Mouse (Mus musculus) midbrain, embryonic 11.5 days (tissue): ENCODE measurements around the gene Nup205. TPM values are rescaled to one million over a fixed set of nuclear protein-coding genes. Genes with fewer than 3 reads are reported as not detected.

Source experiments
- ATAC-seq: fragments of 200-750 bp; cut with Nextera tagmentation; 2 replicates; pipeline ENCODE4 v1.8.0; 2017; ENCODE audit warnings: moderate TSS enrichment, moderate library complexity; ENCODE audit not compliant: low FRiP score
- DNase-seq: peaks from one replicate; pipeline ENCODE4 v3.0.0; 2015; ENCODE audit warnings: low spot score; ENCODE audit errors: missing footprints
- H3K27ac ChIP-seq: fragments of 300-500 bp; sonication (generic); 2 replicates; pipeline ENCODE4 v1.5.1; 2014; ENCODE audit warnings: low read depth, low read length
- H3K27me3 ChIP-seq: fragments of 300-500 bp; sonication (generic); 2 replicates; pipeline ENCODE4 v1.6.1; 2014; ENCODE audit warnings: mild to moderate bottlenecking, low read length, moderate library complexity, mixed read lengths; ENCODE audit not compliant: control insufficient read depth, insufficient read depth
- H3K36me3 ChIP-seq: fragments of 300-500 bp; sonication (generic); 2 replicates; pipeline ENCODE4 v1.6.1; 2014; ENCODE audit warnings: mild to moderate bottlenecking, low read length, moderate library complexity, mixed read lengths; ENCODE audit not compliant: control insufficient read depth, insufficient read depth
- H3K4me1 ChIP-seq: fragments of 300-500 bp; sonication (generic); 2 replicates; pipeline ENCODE4 v1.6.1; 2014; ENCODE audit warnings: low read length; ENCODE audit not compliant: control insufficient read depth, insufficient read depth
- H3K4me2 ChIP-seq: fragments of 300-500 bp; sonication (generic); 2 replicates; pipeline ENCODE4 v1.6.1; 2014; ENCODE audit warnings: mild to moderate bottlenecking, moderate library complexity
- H3K4me3 ChIP-seq: fragments of 300-500 bp; sonication (generic); 2 replicates; pipeline ENCODE4 v1.5.1; 2014; ENCODE audit warnings: low read depth, low read length
- H3K9ac ChIP-seq: fragments of 300-500 bp; sonication (generic); 2 replicates; pipeline ENCODE4 v1.6.1; 2014; ENCODE audit warnings: low read length
- H3K9me3 ChIP-seq: fragments of 300-500 bp; sonication (generic); 2 replicates; pipeline ENCODE4 v1.6.1; 2016; ENCODE audit warnings: low read length; ENCODE audit not compliant: control insufficient read depth
- WGBS: fragments of 180-500 bp; shearing (Covaris S2); extraction: QIAGEN DNeasy Blood & Tissue Kit; methylation state at CpG from one replicate; pipeline ENCODE4 v1.1.7; 2014; 5-methylcytosine and 5-hydroxymethylcytosine counted together
- polyA plus RNA-seq: library from polyadenylated mRNA; unstranded; fragments of >200 nt; fragmentation: Nextera tagmentation; extraction: Ambion mirVana; gene quantifications from 2 replicates; pipeline ENCODE4 v1.2.1, GENCODE M21; 2014

Gene Nup205
- polyA plus RNA-seq, 1 experiment from 2014 or later = 50.1 TPM

- H3K9me3 ChIP-seq = no peaks in the 10 kb centered on the region
- peaks cover 27% of the 10 kb centered on the region for H3K36me3 ChIP-seq
- no peak overlapping the region for H3K4me3 ChIP-seq
- 98% methylated on average over 1 of the region's 1 CpGs for WGBS
- H3K9ac ChIP-seq = no peak overlapping the region
- H3K4me2 ChIP-seq = no peak overlapping the region
- DNase-seq (no peak), ATAC-seq (no peak)
- H3K27ac ChIP-seq = no peak overlapping the region
- H3K27me3 ChIP-seq = no peaks in the 10 kb centered on the region
- no peaks in the 10 kb centered on the region for H3K4me1 ChIP-seq
Measured at GRCm38 (mm10) chr6:35229415-35229814, 52.2 kb downstream of the Nup205 start.

GRCm38 (mm10) chr6:35236108-35236785 is 59.0 kb downstream of the Nup205 start:
- 76% methylated on average over 9 of the region's 9 CpGs for WGBS
- H3K27me3 ChIP-seq = no peaks in the 10 kb centered on the region
- H3K4me3 ChIP-seq = no peak overlapping the region
- H3K36me3 ChIP-seq = peaks cover 34% of the 10 kb centered on the region
- H3K9ac ChIP-seq = no peak overlapping the region
- no peak overlapping the region for H3K27ac ChIP-seq
- no peaks in the 10 kb centered on the region for H3K9me3 ChIP-seq
- no peaks in the 10 kb centered on the region for H3K4me1 ChIP-seq
- no peak overlapping the region for H3K4me2 ChIP-seq
- ATAC-seq (no peak), DNase-seq (no peak)

- no peak for DNase-seq
- 93% methylated on average over 4 of the region's 4 CpGs for WGBS
- no peak for ATAC-seq
- H3K4me1 ChIP-seq = no peaks in the 10 kb centered on the region
- H3K9ac ChIP-seq = no peak overlapping the region
- peaks cover 36% of the 10 kb centered on the region for H3K36me3 ChIP-seq
- no peak overlapping the region for H3K4me3 ChIP-seq
- no peak overlapping the region for H3K27ac ChIP-seq
- H3K4me2 ChIP-seq = no peak overlapping the region
- H3K27me3 ChIP-seq = no peaks in the 10 kb centered on the region
- no peaks in the 10 kb centered on the region; the same call in 1 of the 2 replicates for H3K9me3 ChIP-seq
Measured at GRCm38 (mm10) chr6:35243252-35243651, 66.0 kb downstream of the Nup205 start.

GRCm38 (mm10) chr6:35243989-35244388 is 66.8 kb downstream of the Nup205 start:
- Histone ChIP-seq H3K9me3 (no peaks in the 10 kb centered on the region; the same call in 1 of the 2 replicates), H3K4me1 (no peaks in the 10 kb centered on the region), H3K4me2 (no peak overlapping the region), H3K36me3 (peaks cover 36% of the 10 kb centered on the region), H3K27ac (no peak overlapping the region), H3K27me3 (no peaks in the 10 kb centered on the region), H3K4me3 (no peak overlapping the region), H3K9ac (no peak overlapping the region)
- WGBS = 87% methylated on average over 9 of the region's 9 CpGs
- ATAC-seq (no peak), DNase-seq (no peak)

GRCm38 (mm10) chr6:35245086-35245485 is 67.9 kb downstream of the Nup205 start:
- H3K4me2 ChIP-seq = no peak overlapping the region

GRCm38 (mm10) chr6:35251807-35252476 is 74.7 kb downstream of the Nup205 start:
- peak overlapping the region; percentile 41; the same call in 1 of the 2 replicates for H3K9ac ChIP-seq
- no peaks in the 10 kb centered on the region for H3K36me3 ChIP-seq
- peaks cover 22% of the 10 kb centered on the region for H3K4me1 ChIP-seq
- DNase-seq (no peak), ATAC-seq (no peak; the same call in 1 of the 2 replicates)
- no peaks in the 10 kb centered on the region for H3K9me3 ChIP-seq
- peak overlapping the region; percentile 82; the same call in 1 of the 2 replicates for H3K4me2 ChIP-seq
- H3K4me3 ChIP-seq = peak overlapping the region; percentile 73
- WGBS = 68% methylated on average over 17 of the region's 17 CpGs
- H3K27me3 ChIP-seq = no peaks in the 10 kb centered on the region
- no peak overlapping the region for H3K27ac ChIP-seq

More at GRCm38 (mm10) chr6:35245086-35245485, 67.9 kb downstream of the Nup205 start:
- ATAC-seq (no peak), DNase-seq (no peak)
- Histone ChIP-seq H3K36me3 (peaks cover 36% of the 10 kb centered on the region), H3K9ac (no peak overlapping the region), H3K4me1 (no peaks in the 10 kb centered on the region), H3K27me3 (no peaks in the 10 kb centered on the region), H3K4me3 (no peak overlapping the region), H3K9me3 (no peaks in the 10 kb centered on the region; the same call in 1 of the 2 replicates), H3K27ac (no peak overlapping the region)
- WGBS = 73% methylated on average over 5 of the region's 5 CpGs

- Histone ChIP-seq H3K9me3 (no peaks in the 10 kb centered on the region), H3K4me2 (peak overlapping the region; percentile 82), H3K27me3 (no peaks in the 10 kb centered on the region), H3K36me3 (no peaks in the 10 kb centered on the region), H3K27ac (peak overlapping the region; percentile 44; the same call in 1 of the 2 replicates), H3K4me3 (peak overlapping the region; percentile 73), H3K4me1 (peaks cover 22% of the 10 kb centered on the region), H3K9ac (peak overlapping the region; percentile 82)
- DNase-seq = peak; percentile 99
- peak; percentile 95 for ATAC-seq
- WGBS = under 1% methylated on average over 60 of the region's 60 CpGs
Measured at GRCm38 (mm10) chr6:35252477-35253346, 75.5 kb downstream of the Nup205 start.

- DNase-seq (no peak), ATAC-seq (no peak)
- Histone ChIP-seq H3K4me1 (peaks cover 22% of the 10 kb centered on the region), H3K9me3 (no peaks in the 10 kb centered on the region), H3K4me2 (peak overlapping the region; percentile 82), H3K36me3 (no peaks in the 10 kb centered on the region), H3K27me3 (no peaks in the 10 kb centered on the region), H3K9ac (peak overlapping the region; percentile 82), H3K27ac (peak overlapping the region; percentile 44; the same call in 1 of the 2 replicates), H3K4me3 (peak overlapping the region; percentile 73)
- WGBS = 45% methylated on average over 5 of the region's 5 CpGs
Measured at GRCm38 (mm10) chr6:35253474-35253873, 76.3 kb downstream of the Nup205 start.
